Mouse (Mus musculus): ENCODE measurements around the gene Prrt2.
A peak's percentile ranks its signal among the peaks of the same experiment; 100 is the strongest.

The Prrt2 gene

GRCm38 (mm10) chr7:127020901-127021562 is at the start of gene Prrt2, which contains the start of gene Gm42742:
Prrt2 (minus strand) TSS chr7:127021211.
Gm42742 (minus strand) TSS chr7:127021097.
- peak; percentile 87 for DNase-seq

GRCm38 (mm10) chr7:127066317-127066716 is 45.3 kb upstream of the Prrt2 start:
- no peak for DNase-seq

- no peak for DNase-seq
These were observed 44.5 kb upstream of the Prrt2 start for GRCm38 (mm10) chr7:127065538-127065937.

- DNase-seq, result no peak
These were observed 34.1 kb upstream of the Prrt2 start for GRCm38 (mm10) chr7:127055026-127055585.

- DNase-seq, result peak; percentile 86
These were observed 21.1 kb upstream of the Prrt2 start, which contains the start of gene Kif22 for GRCm38 (mm10) chr7:127041851-127042672. Kif22 (minus strand) TSS chr7:127042471.

- peak; percentile 18 for DNase-seq
These were observed 10.2 kb upstream of the Prrt2 start for GRCm38 (mm10) chr7:127031244-127031643.

GRCm38 (mm10) chr7:127030172-127030571 is 9.2 kb upstream of the Prrt2 start:
- no peak for DNase-seq

- DNase-seq, result no peak
These were observed 6.9 kb upstream of the Prrt2 start for GRCm38 (mm10) chr7:127027885-127028284.

GRCm38 (mm10) chr7:127026984-127027726 is 6.1 kb upstream of the Prrt2 start, which contains the start of gene Maz:
Maz (minus strand) TSS chr7:127027037.
- peak; percentile 100 for DNase-seq

- DNase-seq, result no peak
These were observed 5.6 kb upstream of the Prrt2 start for GRCm38 (mm10) chr7:127026616-127026983.

- peak; percentile 90 for DNase-seq
These were observed 5.2 kb upstream of the Prrt2 start for GRCm38 (mm10) chr7:127026161-127026600.

GRCm38 (mm10) chr7:127025556-127026160 is 4.6 kb upstream of the Prrt2 start:
- DNase-seq, result no peak

- peak; percentile 93 for DNase-seq
These were observed 3.9 kb upstream of the Prrt2 start for GRCm38 (mm10) chr7:127024755-127025555.

GRCm38 (mm10) chr7:127023896-127024690 is 3.1 kb upstream of the Prrt2 start:
- peak; percentile 67 for DNase-seq

GRCm38 (mm10) chr7:127023272-127023691 is 2.3 kb upstream of the Prrt2 start:
- DNase-seq, result peak; percentile 80

- peak; percentile 65 for DNase-seq
These were observed 1.7 kb upstream of the Prrt2 start for GRCm38 (mm10) chr7:127022528-127023271.

GRCm38 (mm10) chr7:127021563-127022527 is 834 bp upstream of the Prrt2 start:
- peak; percentile 62 for DNase-seq

- DNase-seq, result no peak
These were observed 520 bp downstream of the Prrt2 start for GRCm38 (mm10) chr7:127020491-127020890.

- peak; percentile 67 for DNase-seq
These were observed 980 bp downstream of the Prrt2 start for GRCm38 (mm10) chr7:127020031-127020430.

Data from cerebellum, adult 9-11 months (tissue).